Mouse (Mus musculus) megakaryocyte, embryonic 14.5 days (primary cell): ENCODE data around the gene Enc1. TPM values are rescaled to one million over a fixed set of nuclear protein-coding genes. Genes with fewer than 3 reads are reported as not detected.

Experiments used
- H3K27me3 ChIP-seq: replicated peaks from 2 replicates; pipeline ENCODE3; 2012; ENCODE audit warnings: inconsistent platforms
- H3K36me3 ChIP-seq: replicated peaks from 2 replicates; pipeline ENCODE3; 2012; ENCODE audit warnings: low read length, inconsistent platforms, mixed read lengths
- H3K4me1 ChIP-seq: 2 replicates; pipeline ENCODE4 v1.6.1; 2012; ENCODE audit warnings: inconsistent platforms
- H3K4me3 ChIP-seq: replicated peaks from 2 replicates; pipeline ENCODE3; 2012; ENCODE audit warnings: moderate library complexity, mild to moderate bottlenecking, inconsistent platforms
- H3K9me3 ChIP-seq: 2 replicates; pipeline ENCODE4 v1.6.1; 2012; ENCODE audit warnings: inconsistent platforms
- FLI1 ChIP-seq: IDR thresholded peaks from 2 replicates; pipeline ENCODE4 v1.6.1; 2012; ENCODE audit warnings: low read length, inconsistent platforms, mixed read lengths
- GATA1 ChIP-seq: IDR thresholded peaks from 3 replicates; pipeline ENCODE4 v1.6.1; 2012; ENCODE audit warnings: mixed read lengths, low read length, inconsistent platforms, borderline replicate concordance
- polyA plus RNA-seq: library from polyadenylated mRNA; stranded (reverse); fragments of >175 nt; gene quantifications from 2 replicates; pipeline ENCODE4 v1.2.3, GENCODE M21; 2012; ENCODE audit warnings: low replicate concordance; ENCODE audit not compliant: insufficient read depth

Enc1 gene
- polyA plus RNA-seq, 1 experiment = 1.2 TPM

DNA sequence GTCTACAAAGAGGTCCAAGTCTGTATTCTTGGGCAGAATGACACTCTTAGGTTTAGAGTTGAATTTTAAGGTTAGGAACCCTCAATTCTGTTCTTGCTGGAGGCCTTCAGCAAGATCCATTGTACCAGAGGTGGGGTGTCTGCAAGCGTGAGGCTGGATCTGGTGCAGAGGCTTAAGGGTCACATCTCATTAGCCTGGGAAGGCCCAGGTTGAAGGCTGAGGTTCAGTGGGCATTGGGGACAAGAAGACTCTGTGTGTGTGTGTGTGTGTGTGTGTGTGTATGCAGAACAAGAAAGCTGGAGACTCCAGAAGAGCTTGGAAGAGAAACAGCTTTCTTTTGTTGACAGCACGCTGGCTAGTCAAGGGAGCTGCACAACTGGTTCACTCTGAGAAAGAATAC lies 34.9 kb upstream of the Enc1 start:
- TF ChIP-seq GATA1 (no peak), FLI1 (no peak)
- H3K4me3 ChIP-seq = no peak overlapping the region

DNA sequence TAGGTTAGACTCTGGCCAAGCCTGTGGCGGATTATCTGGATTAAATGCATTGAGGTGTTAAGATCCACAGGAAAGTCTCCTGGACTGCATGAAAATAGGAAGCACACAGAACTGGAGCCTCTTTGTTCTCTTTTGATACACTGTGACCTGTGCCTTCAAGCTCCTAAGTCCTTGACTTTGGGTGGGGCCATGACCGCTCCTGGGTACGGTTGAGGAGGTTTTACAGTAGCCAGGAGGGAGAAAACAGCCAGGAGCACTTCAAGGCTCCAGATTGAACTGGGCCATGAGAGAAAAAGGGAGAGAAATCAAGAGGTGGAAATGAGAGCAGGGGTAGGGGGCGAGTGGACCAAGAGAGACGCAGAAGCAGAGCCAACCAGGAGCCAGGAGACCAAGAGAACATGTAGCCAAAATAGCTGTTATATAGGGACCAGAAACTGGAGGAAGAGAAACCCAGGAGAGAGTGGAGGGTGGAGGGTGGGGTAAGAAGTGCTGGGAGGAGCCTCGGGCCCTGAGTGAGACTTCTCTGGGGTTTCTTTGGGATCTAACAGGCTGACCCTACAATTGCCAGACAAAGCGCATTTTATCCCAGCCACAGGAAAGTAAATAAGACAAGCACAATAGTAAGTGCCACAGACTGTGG lies 33.3 kb upstream of the Enc1 start:
- TF ChIP-seq FLI1 (no peak), GATA1 (no peak)
- Histone ChIP-seq H3K4me3 (peak overlapping the region; percentile 72), H3K27me3 (peaks cover 2% of the 10 kb centered on the region), H3K36me3 (no peaks in the 10 kb centered on the region), H3K9me3 (peaks cover 12% of the 10 kb centered on the region), H3K4me1 (peaks cover 38% of the 10 kb centered on the region)

More for the DNA sequence above, 34.9 kb upstream of the Enc1 start:
- peaks cover 2% of the 10 kb centered on the region for H3K27me3 ChIP-seq
- H3K4me1 ChIP-seq = peaks cover 38% of the 10 kb centered on the region
- H3K9me3 ChIP-seq = peaks cover 12% of the 10 kb centered on the region
- no peaks in the 10 kb centered on the region for H3K36me3 ChIP-seq

DNA sequence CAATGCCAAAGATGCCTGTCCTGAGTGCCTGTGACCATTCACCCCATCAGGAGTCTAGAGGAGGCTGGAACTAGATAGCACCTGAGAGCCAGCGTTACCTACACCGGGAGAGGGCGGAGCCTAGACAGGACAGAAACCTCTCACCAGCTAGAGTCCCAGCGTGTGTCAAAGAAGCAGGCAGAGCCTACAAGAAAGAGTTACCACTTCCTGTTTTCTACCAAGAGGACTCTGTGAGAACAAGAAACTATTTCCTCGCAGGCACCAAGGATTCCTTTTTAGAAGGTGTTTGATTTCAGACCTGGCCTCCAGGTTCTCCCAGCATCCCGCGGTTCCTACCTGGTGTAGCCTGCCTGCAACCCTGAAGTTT lies 32.8 kb upstream of the Enc1 start:
- Histone ChIP-seq H3K4me1 (peaks cover 36% of the 10 kb centered on the region), H3K9me3 (peaks cover 12% of the 10 kb centered on the region), H3K36me3 (no peaks in the 10 kb centered on the region), H3K27me3 (peaks cover 2% of the 10 kb centered on the region), H3K4me3 (peak overlapping the region; percentile 72)
- TF ChIP-seq FLI1 (no peak), GATA1 (no peak)

DNA sequence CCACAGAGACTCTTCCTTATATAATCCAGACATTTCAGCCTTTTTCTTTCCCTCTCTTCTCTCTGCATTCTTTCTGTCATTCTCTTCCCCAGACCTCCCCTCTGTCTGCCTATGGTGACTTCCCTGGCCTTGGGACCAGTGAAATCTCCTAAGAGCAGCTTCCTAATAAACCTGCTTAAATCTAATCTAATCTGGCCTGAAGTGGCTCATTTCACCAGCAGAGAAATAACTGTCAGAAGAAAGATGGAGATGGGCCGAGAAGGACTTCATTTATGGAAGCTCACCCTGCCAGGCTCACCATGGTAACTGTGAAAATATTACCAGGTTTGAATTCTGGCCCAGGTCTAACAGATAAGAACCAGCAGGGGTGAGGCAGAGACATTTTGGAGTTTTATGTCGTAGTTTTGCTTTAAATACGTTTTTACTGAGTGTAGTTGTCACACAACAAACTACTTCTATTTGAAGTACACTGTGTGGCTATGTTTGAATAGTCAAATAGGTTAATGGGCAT lies 32.4 kb upstream of the Enc1 start:
- peaks cover 12% of the 10 kb centered on the region for H3K9me3 ChIP-seq
- H3K4me1 ChIP-seq = peaks cover 32% of the 10 kb centered on the region
- no peak overlapping the region for H3K4me3 ChIP-seq
- peaks cover 3% of the 10 kb centered on the region for H3K27me3 ChIP-seq
- H3K36me3 ChIP-seq = no peaks in the 10 kb centered on the region
- no peak for TF ChIP-seq FLI1
- no peak for TF ChIP-seq GATA1

DNA sequence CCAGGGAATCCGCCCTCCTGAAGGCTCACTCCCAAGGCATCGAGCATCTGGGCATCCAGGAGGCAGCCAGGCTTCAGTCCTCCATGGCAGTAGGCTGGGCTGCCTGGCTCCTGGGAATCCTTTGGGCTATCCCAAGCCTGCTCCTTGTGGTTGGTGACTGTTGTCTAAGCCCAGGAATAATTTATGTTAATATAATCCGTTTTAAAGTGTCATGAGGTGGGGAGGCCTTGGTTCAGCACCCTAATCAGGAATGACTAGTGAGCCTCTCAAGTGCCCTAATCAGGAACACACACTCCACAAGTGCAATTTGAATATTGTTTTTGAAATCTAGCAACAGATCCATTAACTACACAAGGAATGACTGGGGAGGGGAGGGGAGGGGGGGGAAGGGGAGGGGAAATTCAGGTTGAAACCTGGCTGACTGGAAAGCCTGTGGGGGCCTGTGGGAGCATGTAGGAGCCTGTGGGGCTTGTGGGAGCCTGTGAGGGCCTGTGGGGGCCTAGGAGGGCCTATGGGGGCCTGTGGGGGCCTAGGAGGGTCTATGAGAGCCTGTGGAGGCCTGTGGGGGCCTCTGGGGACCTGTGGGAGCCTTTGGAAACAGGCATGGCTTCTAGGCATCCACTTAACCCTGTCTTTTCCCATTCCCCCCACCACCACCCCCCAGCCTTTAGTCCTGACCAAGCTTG lies 26.2 kb upstream of the Enc1 start:
- Histone ChIP-seq H3K36me3 (no peaks in the 10 kb centered on the region), H3K9me3 (peaks cover 14% of the 10 kb centered on the region), H3K4me1 (no peaks in the 10 kb centered on the region), H3K4me3 (no peak overlapping the region), H3K27me3 (peaks cover 13% of the 10 kb centered on the region)
- no peak for TF ChIP-seq FLI1
- no peak for TF ChIP-seq GATA1

DNA sequence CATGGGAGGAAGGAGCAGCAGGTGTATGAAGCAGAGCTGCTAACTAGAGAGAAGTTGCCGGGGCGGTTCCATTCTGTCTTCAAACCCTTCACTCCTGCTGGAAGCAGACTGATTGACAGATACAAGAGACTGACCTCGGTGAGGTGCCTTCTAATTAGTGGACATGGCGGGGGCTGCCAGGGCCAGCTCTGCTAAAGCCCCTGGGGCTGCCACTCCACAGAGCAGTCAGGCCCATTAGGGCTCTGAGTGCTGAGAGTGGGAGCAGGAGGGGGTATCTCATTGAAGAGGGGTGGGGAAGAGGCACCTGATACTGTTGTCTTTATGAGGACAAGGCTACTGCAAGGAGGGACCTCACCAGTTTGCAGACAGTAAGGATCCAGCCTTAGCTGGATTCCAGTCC lies 25.3 kb upstream of the Enc1 start:
- Histone ChIP-seq H3K27me3 (peaks cover 12% of the 10 kb centered on the region), H3K36me3 (no peaks in the 10 kb centered on the region), H3K4me1 (no peaks in the 10 kb centered on the region), H3K4me3 (no peak overlapping the region), H3K9me3 (peaks cover 6% of the 10 kb centered on the region)
- no peak for TF ChIP-seq FLI1
- TF ChIP-seq GATA1 = no peak

DNA sequence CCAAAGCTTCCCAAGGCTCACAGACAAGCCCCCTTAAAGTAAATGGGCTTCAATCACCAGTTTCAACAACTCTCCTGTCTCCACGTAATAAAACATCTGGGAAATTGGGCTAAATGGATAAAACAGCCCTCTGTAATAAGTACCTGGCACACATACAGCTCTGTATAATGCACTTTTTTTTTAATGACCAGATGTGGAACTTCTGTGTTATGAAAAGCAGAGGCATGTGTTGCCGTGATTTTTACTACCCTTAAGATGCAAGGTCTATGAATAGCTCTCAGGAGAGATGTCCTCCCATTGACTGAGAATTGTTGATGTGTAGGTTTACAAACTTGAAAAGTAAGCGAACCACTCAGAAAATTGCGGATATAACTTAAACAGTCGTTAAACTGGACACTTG lies 24.7 kb upstream of the Enc1 start:
- TF ChIP-seq FLI1 (no peak), GATA1 (no peak)
- Histone ChIP-seq H3K4me3 (no peak overlapping the region), H3K4me1 (no peaks in the 10 kb centered on the region), H3K9me3 (0 out of 2 replicates have a peak, but pooled peaks cover 3% of the 10 kb centered on the region), H3K27me3 (peaks cover 12% of the 10 kb centered on the region), H3K36me3 (no peaks in the 10 kb centered on the region)

DNA sequence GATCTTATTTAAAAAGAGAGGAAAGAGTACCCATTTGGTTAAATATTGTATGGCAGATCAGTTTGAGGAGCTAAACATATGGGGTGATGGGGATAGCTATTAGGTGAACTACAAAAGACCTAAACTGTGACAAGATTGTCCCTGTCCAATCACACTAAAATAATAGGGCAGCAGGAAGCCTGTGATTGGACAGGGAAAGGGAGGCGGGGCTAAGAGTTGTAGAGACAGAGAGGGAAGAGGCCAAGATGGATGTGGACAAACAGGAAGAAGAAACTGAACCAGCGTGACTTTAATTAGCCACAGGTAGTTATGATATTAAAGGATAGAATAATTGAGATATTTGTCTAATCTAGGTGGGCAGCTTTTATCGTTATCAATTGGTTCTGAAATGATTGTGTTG lies 20.9 kb upstream of the Enc1 start:
- H3K4me3 ChIP-seq = no peak overlapping the region
- peaks cover 16% of the 10 kb centered on the region for H3K27me3 ChIP-seq
- no peak for TF ChIP-seq FLI1

DNA sequence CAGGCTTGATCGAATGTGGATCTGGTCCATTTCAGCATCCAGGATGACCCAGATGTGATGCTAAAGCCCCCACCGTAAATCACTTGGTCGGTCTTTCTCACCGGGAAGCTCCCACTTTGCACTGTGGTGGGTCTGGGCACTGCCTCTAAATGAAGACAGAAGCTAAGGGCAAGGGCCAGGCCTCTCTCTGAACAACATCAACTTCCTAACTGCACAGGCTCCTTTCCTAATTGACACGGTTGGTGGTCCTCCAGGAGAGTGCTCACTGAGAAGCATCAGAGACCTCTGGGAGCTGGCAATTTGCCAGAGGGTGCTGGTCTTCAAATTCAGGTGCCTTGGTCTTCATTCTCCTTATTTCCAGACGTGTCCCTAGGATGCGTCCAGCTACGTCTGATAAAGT lies 17.0 kb upstream of the Enc1 start:
- no peak for TF ChIP-seq FLI1
- TF ChIP-seq GATA1 = no peak
- peaks cover 20% of the 10 kb centered on the region for H3K27me3 ChIP-seq
- H3K4me1 ChIP-seq = no peaks in the 10 kb centered on the region
- H3K9me3 ChIP-seq = no peaks in the 10 kb centered on the region
- no peak overlapping the region for H3K4me3 ChIP-seq
- no peaks in the 10 kb centered on the region for H3K36me3 ChIP-seq

More for the DNA sequence above, 20.9 kb upstream of the Enc1 start:
- Histone ChIP-seq H3K9me3 (0 out of 2 replicates have a peak, but pooled peaks cover 3% of the 10 kb centered on the region), H3K4me1 (no peaks in the 10 kb centered on the region), H3K36me3 (no peaks in the 10 kb centered on the region)

DNA sequence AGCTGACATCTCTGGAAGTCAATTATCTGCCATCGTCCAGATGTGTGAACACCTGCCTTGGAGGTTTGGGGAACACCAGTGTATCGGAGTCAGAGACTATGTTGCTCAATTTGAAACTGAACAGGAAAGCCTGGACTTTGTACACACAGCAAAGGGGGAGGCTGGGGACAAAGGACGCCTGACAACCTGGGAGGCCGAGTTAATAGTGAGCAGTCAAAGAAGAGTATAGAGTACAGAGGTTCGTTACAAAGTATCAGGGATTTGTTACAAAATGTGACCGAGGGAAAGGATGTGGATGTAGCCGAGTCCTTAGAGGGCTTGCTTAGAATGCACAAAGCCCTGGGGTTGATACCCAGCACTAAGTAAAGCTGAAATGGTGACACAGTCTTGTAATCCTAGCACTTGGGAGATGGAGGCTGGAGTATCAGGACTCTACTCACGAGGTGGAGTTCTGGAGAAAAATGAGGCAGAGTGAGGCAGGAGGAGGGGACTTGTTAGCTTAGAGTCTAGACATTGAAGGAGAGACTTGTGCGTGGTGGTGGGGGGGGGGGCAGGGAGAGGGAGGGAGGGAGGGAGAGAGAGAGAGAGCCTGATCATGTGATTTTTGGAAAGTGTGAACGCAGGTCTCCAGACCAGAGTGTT lies 16.4 kb upstream of the Enc1 start:
- no peaks in the 10 kb centered on the region for H3K36me3 ChIP-seq
- no peak overlapping the region for H3K4me3 ChIP-seq
- H3K9me3 ChIP-seq = no peaks in the 10 kb centered on the region
- H3K4me1 ChIP-seq = no peaks in the 10 kb centered on the region
- peaks cover 22% of the 10 kb centered on the region for H3K27me3 ChIP-seq
- TF ChIP-seq GATA1 (no peak), FLI1 (no peak)
